Mouse (Mus musculus): ENCODE measurements around the gene Inip. TPM values are rescaled to one million over a fixed set of nuclear protein-coding genes. Genes with fewer than 3 reads are reported as not detected.
A peak's percentile ranks its signal among the peaks of the same experiment; 100 is the strongest.
"Not testable (repeated sequence)": the region's sequence is repeated elsewhere in the genome, so short reads cannot be mapped to it uniquely, and the experiment has no call there.

The Inip gene
- polyA plus RNA-seq, 1 experiment from 2014 or later = 61.0 TPM

- H3K9ac ChIP-seq = no peak overlapping the region
- ATAC-seq (ENCODE audit: low FRiP score, low read depth) = no peak
- no peak overlapping the region for H3K4me3 ChIP-seq
- no peak overlapping the region for H3K27ac ChIP-seq
- H3K4me2 ChIP-seq (replicated peaks) = no peak overlapping the region
- H3K9me3 ChIP-seq = no peaks in the 10 kb centered on the region
- H3K27me3 ChIP-seq = no peaks in the 10 kb centered on the region
- H3K36me3 ChIP-seq = no peaks in the 10 kb centered on the region
- 74% methylated on average over 2 of the region's 2 CpGs for WGBS
- H3K4me1 ChIP-seq = peaks cover 21% of the 10 kb centered on the region
Observed at GRCm38 (mm10) chr4:59807521-59807920, 6.1 kb upstream of the Inip start.

- Histone ChIP-seq H3K4me2 (replicated peaks) (peak overlapping the region; percentile 99), H3K36me3 (no peaks in the 10 kb centered on the region), H3K9me3 (no peaks in the 10 kb centered on the region), H3K27ac (no peak overlapping the region), H3K27me3 (no peaks in the 10 kb centered on the region), H3K4me3 (peak overlapping the region; percentile 95), H3K9ac (peak overlapping the region; percentile 88), H3K4me1 (peaks cover 21% of the 10 kb centered on the region)
- ATAC-seq (ENCODE audit: low FRiP score, low read depth) = no peak
- 7% methylated on average over 9 of the region's 9 CpGs for WGBS
Observed at GRCm38 (mm10) chr4:59806879-59807195, 5.4 kb upstream of the Inip start.

- Histone ChIP-seq H3K4me3 (peak overlapping the region; percentile 95), H3K36me3 (no peaks in the 10 kb centered on the region), H3K9me3 (no peaks in the 10 kb centered on the region), H3K27me3 (no peaks in the 10 kb centered on the region), H3K27ac (peak overlapping the region; percentile 72; the same call in 1 of the 2 replicates), H3K9ac (peak overlapping the region; percentile 88), H3K4me2 (replicated peaks) (peak overlapping the region; percentile 99), H3K4me1 (peaks cover 21% of the 10 kb centered on the region)
- peak; percentile 66 for ATAC-seq (ENCODE audit: low FRiP score, low read depth)
- under 1% methylated on average over 49 of the region's 58 CpGs for WGBS
Observed at GRCm38 (mm10) chr4:59805968-59806878, 4.8 kb upstream of the Inip start.

GRCm38 (mm10) chr4:59805181-59805967 lies 4.0 kb upstream of the Inip start, which contains the start of gene Snx30:
Snx30 (plus strand) TSS chr4:59805840.
- Histone ChIP-seq H3K9ac (peak within 1 kb of the TSS; percentile 88), H3K36me3 (no peaks in the 10 kb centered on the region), H3K9me3 (no peaks in the 10 kb centered on the region), H3K27ac (peak within 1 kb of the TSS; percentile 72; the same call in 1 of the 2 replicates), H3K4me3 (peak within 1 kb of the TSS; percentile 95), H3K27me3 (no peaks in the 10 kb centered on the region), H3K4me1 (peaks cover 21% of the 10 kb centered on the region), H3K4me2 (replicated peaks) (peak within 1 kb of the TSS; percentile 99)
- WGBS = 2% methylated on average over 40 of the region's 45 CpGs
- peak; percentile 93 for ATAC-seq (ENCODE audit: low FRiP score, low read depth)

GRCm38 (mm10) chr4:59804754-59805153 lies 3.4 kb upstream of the Inip start:
- Histone ChIP-seq H3K36me3 (no peaks in the 10 kb centered on the region), H3K27me3 (no peaks in the 10 kb centered on the region), H3K4me3 (peak overlapping the region; percentile 95), H3K4me1 (peaks cover 21% of the 10 kb centered on the region), H3K4me2 (replicated peaks) (peak overlapping the region; percentile 99), H3K9me3 (no peaks in the 10 kb centered on the region), H3K27ac (no peak overlapping the region), H3K9ac (no peak overlapping the region)
- ATAC-seq (ENCODE audit: low FRiP score, low read depth) = no peak
- 69% methylated on average over 1 of the region's 1 CpGs for WGBS

- H3K9ac ChIP-seq = no peak overlapping the region
- no peak for ATAC-seq (ENCODE audit: low FRiP score, low read depth)
- 82% methylated on average over 5 of the region's 5 CpGs for WGBS
Observed at GRCm38 (mm10) chr4:59803358-59803757, 2.0 kb upstream of the Inip start.

GRCm38 (mm10) chr4:59802792-59803191 lies 1.4 kb upstream of the Inip start:
- H3K27ac ChIP-seq = no peak overlapping the region
- H3K27me3 ChIP-seq = no peaks in the 10 kb centered on the region
- no peaks in the 10 kb centered on the region for H3K36me3 ChIP-seq
- no peak overlapping the region for H3K4me3 ChIP-seq
- H3K9me3 ChIP-seq = no peaks in the 10 kb centered on the region
- no peak for ATAC-seq (ENCODE audit: low FRiP score, low read depth)
- 53% methylated on average over 4 of the region's 4 CpGs for WGBS
- no peak overlapping the region for H3K9ac ChIP-seq
- H3K4me1 ChIP-seq = peaks cover 21% of the 10 kb centered on the region
- no peak overlapping the region for H3K4me2 ChIP-seq (replicated peaks)

More at GRCm38 (mm10) chr4:59803358-59803757, 2.0 kb upstream of the Inip start:
- peaks cover 21% of the 10 kb centered on the region for H3K4me1 ChIP-seq
- no peaks in the 10 kb centered on the region for H3K9me3 ChIP-seq
- no peak overlapping the region for H3K4me3 ChIP-seq
- H3K27me3 ChIP-seq = no peaks in the 10 kb centered on the region
- H3K27ac ChIP-seq = no peak overlapping the region
- H3K36me3 ChIP-seq = no peaks in the 10 kb centered on the region
- H3K4me2 ChIP-seq (replicated peaks) = no peak overlapping the region

- H3K36me3 ChIP-seq = no peaks in the 10 kb centered on the region
- no peak overlapping the region for H3K4me3 ChIP-seq
- H3K4me1 ChIP-seq = peaks cover 16% of the 10 kb centered on the region
- no peak overlapping the region for H3K27ac ChIP-seq
- H3K27me3 ChIP-seq = no peaks in the 10 kb centered on the region
- no peak overlapping the region for H3K9ac ChIP-seq
- no peaks in the 10 kb centered on the region for H3K9me3 ChIP-seq
- no peak overlapping the region for H3K4me2 ChIP-seq (replicated peaks)
- WGBS = 77% methylated on average over 6 of the region's 6 CpGs
- no peak for ATAC-seq (ENCODE audit: low FRiP score, low read depth)
Observed at GRCm38 (mm10) chr4:59802107-59802506, 718 bp upstream of the Inip start.

- peaks cover 6% of the 10 kb centered on the region; the same call in 1 of the 2 replicates for H3K4me1 ChIP-seq
- no peaks in the 10 kb centered on the region for H3K36me3 ChIP-seq
- no peak overlapping the region for H3K27ac ChIP-seq
- H3K9ac ChIP-seq = no peak overlapping the region
- ATAC-seq (ENCODE audit: low FRiP score, low read depth) = no peak
- no peak overlapping the region for H3K4me2 ChIP-seq (replicated peaks)
- 85% methylated on average over 5 of the region's 5 CpGs for WGBS
- H3K4me3 ChIP-seq = no peak overlapping the region
- H3K9me3 ChIP-seq = no peaks in the 10 kb centered on the region
- H3K27me3 ChIP-seq = no peaks in the 10 kb centered on the region
Observed at GRCm38 (mm10) chr4:59800181-59800580, 1.2 kb downstream of the Inip start.

GRCm38 (mm10) chr4:59795788-59796455 lies 5.5 kb downstream of the Inip start:
- 87% methylated on average over 2 of the region's 2 CpGs for WGBS
- H3K9me3 ChIP-seq = no peaks in the 10 kb centered on the region
- H3K4me3 ChIP-seq = no peak overlapping the region
- H3K27ac ChIP-seq = no peak overlapping the region
- no peaks in the 10 kb centered on the region for H3K4me1 ChIP-seq
- ATAC-seq (ENCODE audit: low FRiP score, low read depth) = no peak
- no peaks in the 10 kb centered on the region for H3K36me3 ChIP-seq
- no peak overlapping the region for H3K4me2 ChIP-seq (replicated peaks)
- no peaks in the 10 kb centered on the region for H3K27me3 ChIP-seq
- no peak overlapping the region for H3K9ac ChIP-seq

GRCm38 (mm10) chr4:59794116-59794515 lies 7.3 kb downstream of the Inip start:
- Histone ChIP-seq H3K36me3 (no peaks in the 10 kb centered on the region), H3K4me3 (no peak overlapping the region), H3K4me1 (no peaks in the 10 kb centered on the region), H3K4me2 (replicated peaks) (no peak overlapping the region), H3K9ac (no peak overlapping the region), H3K9me3 (no peaks in the 10 kb centered on the region), H3K27ac (no peak overlapping the region), H3K27me3 (no peaks in the 10 kb centered on the region)
- ATAC-seq (ENCODE audit: low FRiP score, low read depth) = no peak
- WGBS = 77% methylated on average over 2 of the region's 2 CpGs

- H3K27ac ChIP-seq; H3K9ac ChIP-seq; ATAC-seq (ENCODE audit: low FRiP score, low read depth); H3K36me3 ChIP-seq; H3K4me3 ChIP-seq; H3K4me1 ChIP-seq; H3K4me2 ChIP-seq (replicated peaks); H3K9me3 ChIP-seq; H3K27me3 ChIP-seq: not testable (repeated sequence)
- 94% methylated on average over 2 of the region's 2 CpGs for WGBS
Observed at GRCm38 (mm10) chr4:59793626-59794025, 7.8 kb downstream of the Inip start.
